In the genomic region with DNA sequence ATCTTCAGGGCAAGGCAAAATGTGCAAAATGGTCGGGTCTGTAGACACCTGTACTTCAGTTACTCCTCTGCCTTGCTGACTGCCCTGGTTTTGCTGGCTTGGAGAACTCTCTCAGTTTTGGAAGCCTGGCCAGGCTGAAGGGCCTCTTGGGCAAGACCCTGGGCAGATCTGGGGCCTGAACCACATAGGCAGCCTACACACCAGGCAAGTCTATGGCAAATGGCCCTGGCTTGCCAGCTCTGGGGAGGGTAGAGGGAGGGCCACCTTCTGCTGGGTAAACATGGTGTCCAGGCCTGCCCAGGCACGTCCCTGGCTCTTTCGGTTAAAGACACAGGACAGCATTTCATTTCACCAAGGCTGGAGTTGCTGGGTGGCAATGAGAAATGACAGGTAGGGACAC, we compare ENCODE assay signal across 10 mouse cellular contexts. TPM values are rescaled to one million over a fixed set of nuclear protein-coding genes. Genes with fewer than 3 reads are reported as not detected.
A peak's percentile ranks its signal among the peaks of the same experiment; 100 is the strongest.
DNase-seq lines count a peak whose midpoint lies in the region; ATAC-seq and TF ChIP-seq lines count a peak whose summit lies in the region.
"Had no signal": no experiment of that assay in that cellular context is flagged by ENCODE, and none has a peak within 500 bp of the region (broad histone marks: within the 10 kb centered on the region; RNA-seq: fewer than 3 reads in every experiment).

No protein-coding gene starts in this region.

- no peak for TF ChIP-seq RAD21 in CH12.LX (IDR thresholded peaks at IDR 0.05; ENCODE audit: low read depth, low read length)

- dilution Hi-C loops in CH12.LX (cut with MboI; ENCODE audit: extremely low pct_ligation_motif_present, extremely low pct_unique_long_range_greater_than_20kb, low sequenced_read_pairs): no loop called here

- no peak for ATAC-seq in lung, embryonic 15.5 days (ENCODE audit: borderline replicate concordance, extremely low read depth, low FRiP score, low TSS enrichment)
- ATAC-seq in monocyte, adult 5-6 weeks (replicated peaks; ENCODE audit: insufficient number of reproducible peaks, low FRiP score, low TSS enrichment, poor library complexity, severe bottlenecking): no peak

- peaks cover 10% of the 10 kb centered on the region; the same call in 1 of the 2 replicates for H3K36me3 ChIP-seq in heart, embryonic 10.5 days
- peaks cover 0 to 23% of the 10 kb centered on the region in 2 experiments for H3K36me3 ChIP-seq in CH12.LX (replicated peaks in 1 of 2; ENCODE audit: control insufficient read depth in 1 of 2, insufficient read depth in 1 of 2, low read length in 1 of 2)
- H3K36me3 ChIP-seq in lung, embryonic 15.5 days: no peaks in the 10 kb centered on the region
- H3K36me3 ChIP-seq: G1E had no signal

- DNase-seq in heart, embryonic 10.5 days (ENCODE audit: low spot score): no peak
- DNase-seq in heart, adult 9 months (ENCODE audit: low spot score in 2 of 2): no peak
- DNase-seq in CH12.LX (ENCODE audit: extremely low read depth): no peak
- peak; percentile 68 to 73 for DNase-seq in cerebellum, postnatal 36 days
- no peak for DNase-seq in left cerebral cortex, adult 8-10 months (ENCODE audit: low spot score in 2 of 2)
- no peak for DNase-seq in kidney, postnatal 36 days

- 82% methylated on average over 3 of the region's 3 CpGs for whole genome bisulfite sequencing in heart, embryonic 10.5 days
- 63% methylated on average over 3 of the region's 3 CpGs for WGBS in lung, embryonic 15.5 days

- H3K4me1 ChIP-seq in heart, embryonic 10.5 days: peaks cover 100% of the 10 kb centered on the region
- peaks cover 77 to 99% of the 10 kb centered on the region in 2 experiments for H3K4me1 ChIP-seq in CH12.LX (ENCODE audit: control insufficient read depth in 1 of 2, insufficient read depth in 2 of 2)
- H3K4me1 ChIP-seq in lung, embryonic 15.5 days: peaks cover 94% of the 10 kb centered on the region

- peak overlapping the region; percentile 77 for H3K27ac ChIP-seq in heart, embryonic 10.5 days
- H3K27ac ChIP-seq in CH12.LX (ENCODE audit: insufficient read depth, low read depth): peak overlapping the region; percentile 70
- peak overlapping the region; percentile 56 for H3K27ac ChIP-seq in lung, embryonic 15.5 days
- H3K27ac ChIP-seq: liver, embryonic 14.5 days had no signal

- H3K9ac ChIP-seq in CH12.LX (ENCODE audit: insufficient read depth, low read depth): peak overlapping the region; percentile 8
- H3K9ac ChIP-seq in lung, embryonic 15.5 days: no peak overlapping the region
- H3K9ac ChIP-seq: liver, embryonic 14.5 days had no signal

- peaks cover 74% of the 10 kb centered on the region for H3K79me2 ChIP-seq in CH12.LX (replicated peaks; ENCODE audit: control insufficient read depth, extremely low read depth, insufficient read depth, poor library complexity, severe bottlenecking)

- H3K4me2 ChIP-seq in CH12.LX (ENCODE audit: insufficient read depth, low read depth, poor library complexity, severe bottlenecking): peak overlapping the region; percentile 35
- H3K4me2 ChIP-seq in lung, embryonic 15.5 days: no peak overlapping the region

- no peak; the same call in 1 of the 2 replicates for TF ChIP-seq POLR2A in CH12.LX (IDR thresholded peaks at IDR 0.05; ENCODE audit: low read depth, low read length)

- H3K9me3 ChIP-seq in heart, embryonic 10.5 days: no peaks in the 10 kb centered on the region
- no peaks in the 10 kb centered on the region for H3K9me3 ChIP-seq in CH12.LX (replicated peaks; ENCODE audit: low read length)
- H3K9me3 ChIP-seq in lung, embryonic 15.5 days: no peaks in the 10 kb centered on the region

- H3K4me3 ChIP-seq in heart, embryonic 10.5 days: no peak overlapping the region
- peak overlapping the region in 1 of 3 experiments; percentile 5 for H3K4me3 ChIP-seq in CH12.LX (replicated peaks in 1 of 3; ENCODE audit: low read depth in 2 of 3, low read length in 2 of 3, poor library complexity in 1 of 3)
- no peak overlapping the region for H3K4me3 ChIP-seq in lung, embryonic 15.5 days

- no peak; the same call in 1 of the 2 replicates for TF ChIP-seq EP300 in CH12.LX (IDR thresholded peaks at IDR 0.05; ENCODE audit: low read length)

- in situ Hi-C loops in CH12.LX (cut with MboI; ENCODE audit: low pct_ligation_motif_present, low pct_unique_long_range_greater_than_20kb, low sequenced_read_pairs): loop anchor here (10.0 kb wide), 1 partner anchor 362 kb away; no protein-coding TSS in a partner anchor

- no peak for TF ChIP-seq CTCF in CH12.LX (conservative IDR thresholded peaks at IDR 0.05 in 1 of 2, IDR thresholded peaks at IDR 0.05 in 1 of 2; ENCODE audit: low read depth in 2 of 2, low read length in 2 of 2)

- H3K27me3 ChIP-seq in heart, embryonic 10.5 days (ENCODE audit: insufficient read depth, poor library complexity, severe bottlenecking): no peaks in the 10 kb centered on the region
- H3K27me3 ChIP-seq in CH12.LX (replicated peaks): no peaks in the 10 kb centered on the region
- H3K27me3 ChIP-seq in lung, embryonic 15.5 days: no peaks in the 10 kb centered on the region

TF ChIP-seq in CH12.LX, 34 proteins besides CTCF, POLR2A, EP300 and RAD21:
- TF ChIP-seq USF1 (IDR thresholded peaks at IDR 0.05; ENCODE audit: low read depth, low read length) (no peak), JUN (IDR thresholded peaks at IDR 0.05; ENCODE audit: insufficient read depth, low read depth, low read length) (no peak), E2F4 (IDR thresholded peaks at IDR 0.05; ENCODE audit: insufficient replicate concordance, low read depth, low read length) (no peak), IRF4 (IDR thresholded peaks at IDR 0.05; ENCODE audit: low read depth, low read length) (peak; percentile 74), RCOR1 (conservative IDR thresholded peaks at IDR 0.05; ENCODE audit: low read depth, low read length) (0 out of 2 replicates have a peak, but pooled peaks have one; percentile 25), MAX (IDR thresholded peaks at IDR 0.05; ENCODE audit: low read length) (0 out of 2 replicates have a peak, but pooled peaks have one; percentile 16), NRF1 (IDR thresholded peaks at IDR 0.05; ENCODE audit: low read depth, low read length) (0 out of 2 replicates have a peak, but pooled peaks have one; percentile 9), USF2 (conservative IDR thresholded peaks at IDR 0.05; ENCODE audit: low read depth, low read length) (no peak), ETS1 (conservative IDR thresholded peaks at IDR 0.05; ENCODE audit: low read depth, low read length) (no peak), POLR2AphosphoS2 (IDR thresholded peaks at IDR 0.05; ENCODE audit: low read depth, low read length) (no peak), MEF2A (IDR thresholded peaks at IDR 0.05; ENCODE audit: borderline replicate concordance, low read depth, low read length) (peak; percentile 20; the same call in 1 of the 2 replicates), UBTF (IDR thresholded peaks at IDR 0.05; ENCODE audit: low read depth, low read length) (no peak), MXI1 (IDR thresholded peaks at IDR 0.05; ENCODE audit: low read depth, low read length) (no peak; the same call in 1 of the 2 replicates), ZC3H11A (IDR thresholded peaks at IDR 0.05; ENCODE audit: low read depth, low read length) (no peak), GABPA (IDR thresholded peaks at IDR 0.05; ENCODE audit: insufficient replicate concordance, low read depth, low read length) (no peak), HCFC1 (IDR thresholded peaks at IDR 0.05; ENCODE audit: low read depth, low read length) (no peak), NELFE (IDR thresholded peaks at IDR 0.05; ENCODE audit: low read depth, low read length) (no peak; the same call in 1 of the 2 replicates), ELF1 (IDR thresholded peaks at IDR 0.05; ENCODE audit: low read depth, low read length) (no peak), ZNF384 (IDR thresholded peaks at IDR 0.05; ENCODE audit: low read depth, low read length) (no peak), ZKSCAN1 (IDR thresholded peaks at IDR 0.05; ENCODE audit: borderline replicate concordance, low read depth, low read length) (no peak), TCF12 (IDR thresholded peaks at IDR 0.05; ENCODE audit: low read depth, low read length) (0 out of 2 replicates have a peak, but pooled peaks have one; percentile 38), MAZ (IDR thresholded peaks at IDR 0.05; ENCODE audit: low read depth, low read length) (0 out of 2 replicates have a peak, but pooled peaks have one; percentile 27), CHD1 (IDR thresholded peaks at IDR 0.05; ENCODE audit: low read depth, low read length) (peak; percentile 98), ZMIZ1 (IDR thresholded peaks at IDR 0.05; ENCODE audit: low read depth, low read length) (no peak), JUND (conservative IDR thresholded peaks at IDR 0.05; ENCODE audit: low read depth, low read length) (no peak), PAX5 (IDR thresholded peaks at IDR 0.05; ENCODE audit: low read length) (no peak), CHD2 (IDR thresholded peaks at IDR 0.05; ENCODE audit: low read length) (no peak), MYC (IDR thresholded peaks at IDR 0.05; ENCODE audit: low read depth, low read length) (no peak), SIN3A (IDR thresholded peaks at IDR 0.05; ENCODE audit: low read length) (0 out of 2 replicates have a peak, but pooled peaks have one; percentile 25), SMC3 (IDR thresholded peaks at IDR 0.05; ENCODE audit: low read depth, low read length) (no peak), MAFK (IDR thresholded peaks at IDR 0.05; ENCODE audit: insufficient replicate concordance, low read length) (no peak), TBP (conservative IDR thresholded peaks at IDR 0.05; ENCODE audit: low read depth, low read length) (no peak), KAT2A (IDR thresholded peaks at IDR 0.05; ENCODE audit: insufficient replicate concordance, low read length) (no peak), BHLHE40 (IDR thresholded peaks at IDR 0.05; ENCODE audit: low read depth, low read length) (no peak)
TF ChIP-seq in CH12.LX: peak in this region for 9.

RNA-seq across cellular contexts. Expression of a gene that starts 17.5 kb away (rescaled TPM):
- 38.1 and 45.8 TPM in 2 replicates for polyA plus RNA-seq in heart, embryonic 10.5 days (2016; fragmentation: Nextera tagmentation; extraction: Ambion mirVana)
- total RNA-seq in CH12.LX (2012; rRNA removed) (9.6 and 11.1 TPM in 2 replicates), CH12.LX (2014; rRNA removed) (2.0 and 3.7 TPM in 2 replicates)
- polyA plus RNA-seq in CH12.LX (2012; ENCODE audit: insufficient read length, low read depth): 31.9 and 45.8 TPM in 2 replicates
- polyA plus RNA-seq in lung, embryonic 15.5 days (2015; fragmentation: Nextera tagmentation; extraction: Ambion mirVana): 19.8 and 23.8 TPM in 2 replicates
- 18.2 to 63.6 TPM (median 22.9 TPM) in 3 replicates for total RNA-seq in monocyte, adult 5-6 weeks (2017)
- 10 to 100 TPM; 90.1 to 94.2 (median 92.3) TPM for total RNA-seq in left cerebral cortex, adult 8-10 months (2022)

Comparison
In these comparisons a context has a peak if more than half of its experiments do, and no peak if none do; other contexts are left out.
1. DNase-seq: peak in cerebellum, postnatal 36 days (2 of 2); none in heart, embryonic 10.5 days (single experiment), heart, adult 9 months (0 of 2), CH12.LX (single experiment), left cerebral cortex, adult 8-10 months (0 of 2) and kidney, postnatal 36 days (0 of 2).
2. Peak in every context shown above with its lines, with median percentiles within 50 percentile points of each other: H3K27ac ChIP-seq.